Mouse (Mus musculus): Measurements from ENCODE around the gene 1700011L22Rik.

Gene 1700011L22Rik

GRCm38 (mm10) chr8:79248470-79248869 is at the start of gene 1700011L22Rik:
TSS of gene 1700011L22Rik (minus strand) at chr8:79248570.
- DNase-seq: no peak

- DNase-seq: peak; percentile 50 to 51
Measured at GRCm38 (mm10) chr8:79297763-79298162, 49.4 kb upstream of the 1700011L22Rik start.

- no peak for DNase-seq
Measured at GRCm38 (mm10) chr8:79295276-79296105, 47.1 kb upstream of the 1700011L22Rik start.

GRCm38 (mm10) chr8:79294610-79295275 is 46.4 kb upstream of the 1700011L22Rik start, which contains the start of gene Mmaa:
TSS of gene Mmaa (minus strand) at chr8:79294937.
- peak; percentile 96 to 98 for DNase-seq

- no peak for DNase-seq
Measured at GRCm38 (mm10) chr8:79293841-79294240, 45.5 kb upstream of the 1700011L22Rik start.

- no peak for DNase-seq
Measured at GRCm38 (mm10) chr8:79292712-79293264, 44.4 kb upstream of the 1700011L22Rik start.

GRCm38 (mm10) chr8:79289592-79289991 is 41.2 kb upstream of the 1700011L22Rik start:
- DNase-seq: peak; percentile 25 to 28

- DNase-seq: no peak
Measured at GRCm38 (mm10) chr8:79288681-79289080, 40.3 kb upstream of the 1700011L22Rik start.

GRCm38 (mm10) chr8:79288250-79288649 is 39.9 kb upstream of the 1700011L22Rik start:
- no peak for DNase-seq

GRCm38 (mm10) chr8:79286424-79286823 is 38.1 kb upstream of the 1700011L22Rik start:
- no peak for DNase-seq

- no peak for DNase-seq
Measured at GRCm38 (mm10) chr8:79284626-79285025, 36.3 kb upstream of the 1700011L22Rik start.

- DNase-seq: no peak
Measured at GRCm38 (mm10) chr8:79281376-79281890, 33.1 kb upstream of the 1700011L22Rik start.

- no peak for DNase-seq
Measured at GRCm38 (mm10) chr8:79277264-79277870, 29.0 kb upstream of the 1700011L22Rik start.

- no peak for DNase-seq
Measured at GRCm38 (mm10) chr8:79274940-79275339, 26.6 kb upstream of the 1700011L22Rik start.

GRCm38 (mm10) chr8:79273776-79274175 is 25.4 kb upstream of the 1700011L22Rik start:
- no peak for DNase-seq

- DNase-seq: no peak
Measured at GRCm38 (mm10) chr8:79272676-79273075, 24.3 kb upstream of the 1700011L22Rik start.

- DNase-seq: no peak
Measured at GRCm38 (mm10) chr8:79268921-79269320, 20.6 kb upstream of the 1700011L22Rik start.

- DNase-seq: no peak
Measured at GRCm38 (mm10) chr8:79261920-79262319, 13.6 kb upstream of the 1700011L22Rik start.

GRCm38 (mm10) chr8:79256076-79256705 is 7.8 kb upstream of the 1700011L22Rik start:
- no peak for DNase-seq

- no peak for DNase-seq
Measured at GRCm38 (mm10) chr8:79253742-79254141, 5.4 kb upstream of the 1700011L22Rik start.

- no peak for DNase-seq
Measured at GRCm38 (mm10) chr8:79243422-79243821, 4.9 kb downstream of the 1700011L22Rik start.

- DNase-seq: no peak
Measured at GRCm38 (mm10) chr8:79239996-79240395, 8.4 kb downstream of the 1700011L22Rik start.

Measured in cerebellum, adult 18-20 months (tissue).